In genomic region chr5:88489004-88489403, GRCm38 (mm10) we compare ENCODE assay signal across 24 mouse cellular contexts. TPM values are rescaled to one million over a fixed set of nuclear protein-coding genes. Genes with fewer than 3 reads are reported as not detected.
"Had no signal": no experiment of that assay in that cellular context is flagged by ENCODE, and none has a peak within 500 bp of the region (broad histone marks: within the 10 kb centered on the region; RNA-seq: fewer than 3 reads in every experiment).

No protein-coding gene starts in this region.

- H3K9ac ChIP-seq: lung, embryonic 14.5 days; midbrain, embryonic 13.5 days; midbrain, embryonic 15.5 days; neural tube, embryonic 13.5 days; neural tube, embryonic 15.5 days had no signal

- H3K27me3 ChIP-seq: midbrain, embryonic 13.5 days; midbrain, embryonic 15.5 days; neural tube, embryonic 13.5 days; neural tube, embryonic 15.5 days had no signal

- H3K4me1 ChIP-seq: midbrain, embryonic 10.5 days; midbrain, embryonic 13.5 days; midbrain, embryonic 15.5 days; neural tube, embryonic 13.5 days; neural tube, embryonic 15.5 days had no signal

- H3K4me2 ChIP-seq: lung, embryonic 14.5 days; midbrain, embryonic 13.5 days; midbrain, embryonic 15.5 days; neural tube, embryonic 13.5 days; neural tube, embryonic 15.5 days had no signal

- ATAC-seq: midbrain, embryonic 13.5 days; midbrain, embryonic 15.5 days had no signal

- DNase-seq: lung, adult 18-20 months; lung, embryonic 14.5 days; lung, postnatal 10 days; lung, postnatal 4 days; retina, postnatal 1 day; right cerebral cortex, adult 18-20 months; right cerebral cortex, postnatal 25 days; right cerebral cortex, postnatal 4 days; spleen, adult 18-20 months; thymus, adult 18-20 months; thymus, postnatal 14 days; thymus, postnatal 36 days had no signal

- H3K36me3 ChIP-seq: midbrain, embryonic 10.5 days; midbrain, embryonic 13.5 days; midbrain, embryonic 15.5 days; neural tube, embryonic 13.5 days; neural tube, embryonic 15.5 days had no signal

- H3K9me3 ChIP-seq: midbrain, embryonic 10.5 days; midbrain, embryonic 13.5 days; midbrain, embryonic 15.5 days; neural tube, embryonic 13.5 days; neural tube, embryonic 15.5 days had no signal

- H3K4me3 ChIP-seq: midbrain, embryonic 10.5 days; midbrain, embryonic 13.5 days; midbrain, embryonic 15.5 days; neural tube, embryonic 13.5 days; neural tube, embryonic 15.5 days had no signal

- H3K27ac ChIP-seq: midbrain, embryonic 10.5 days; midbrain, embryonic 13.5 days; midbrain, embryonic 15.5 days; neural tube, embryonic 13.5 days; neural tube, embryonic 15.5 days had no signal

RNA-seq across cellular contexts. Expression of gene Enam, which starts 1.2 kb away (rescaled TPM):
- polyA plus RNA-seq: liver, embryonic 16.5 days; lung, embryonic 14.5 days; lung, embryonic 16.5 days; midbrain, embryonic 10.5 days; midbrain, embryonic 13.5 days; midbrain, embryonic 15.5 days; midbrain, postnatal 0 days; neural tube, embryonic 11.5 days; neural tube, embryonic 13.5 days; neural tube, embryonic 15.5 days; stomach, embryonic 14.5 days; stomach, embryonic 16.5 days had no signal

RNA-seq across cellular contexts. Expression of gene Ambn, which starts 33.2 kb away (rescaled TPM):
- polyA plus RNA-seq: liver, embryonic 16.5 days; lung, embryonic 14.5 days; lung, embryonic 16.5 days; midbrain, embryonic 13.5 days; midbrain, embryonic 15.5 days; neural tube, embryonic 11.5 days; neural tube, embryonic 13.5 days; neural tube, embryonic 15.5 days; small intestine, adult 2 months; stomach, embryonic 14.5 days; stomach, embryonic 16.5 days had no signal

RNA-seq across cellular contexts. Expression of gene Jchain, which starts 38.7 kb away (rescaled TPM):
- polyA plus RNA-seq: lung, embryonic 14.5 days; stomach, embryonic 14.5 days had no signal
